Mouse (Mus musculus) embryonic facial prominence, embryonic 14.5 days (tissue): ENCODE results near the gene Tmem11. TPM values are rescaled to one million over a fixed set of nuclear protein-coding genes. Genes with fewer than 3 reads are reported as not detected.

Source experiments
- ATAC-seq: fragments of 200-750 bp; cut with Nextera tagmentation; 2 replicates; pipeline ENCODE4 v1.8.0; 2017; ENCODE audit warnings: low read depth, moderate number of reproducible peaks, moderate TSS enrichment
- DNase-seq: peaks from one replicate; pipeline ENCODE4 v3.0.0-alpha.2; 2015; ENCODE audit warnings: low spot score
- H3K27ac ChIP-seq: fragments of 300-500 bp; sonication (generic); replicated peaks from 2 replicates; pipeline ENCODE4 v1.5.1; 2014; ENCODE audit warnings: low read depth, mild to moderate bottlenecking, low read length, moderate library complexity
- H3K27me3 ChIP-seq: fragments of 300-500 bp; sonication (generic); replicated peaks from 2 replicates; pipeline ENCODE4 v1.6.1; 2014; ENCODE audit warnings: low read length; ENCODE audit not compliant: control insufficient read depth, insufficient read depth
- H3K36me3 ChIP-seq: fragments of 300-500 bp; sonication (generic); 2 replicates; pipeline ENCODE4 v1.6.1; 2014; ENCODE audit warnings: low read length, mixed read lengths; ENCODE audit not compliant: control insufficient read depth, insufficient read depth
- H3K4me1 ChIP-seq: fragments of 300-500 bp; sonication (generic); 2 replicates; pipeline ENCODE4 v1.6.1; 2014; ENCODE audit warnings: antibody characterized with exemption, low read length; ENCODE audit not compliant: control insufficient read depth, insufficient read depth
- H3K4me2 ChIP-seq: fragments of 300-500 bp; sonication (generic); 2 replicates; pipeline ENCODE4 v1.6.1; 2014; ENCODE audit warnings: low read depth, mild to moderate bottlenecking, low read length, moderate library complexity, mixed read lengths
- H3K4me3 ChIP-seq: fragments of 300-500 bp; sonication (generic); 2 replicates; pipeline ENCODE4 v1.5.1; 2014; ENCODE audit warnings: low read depth, mild to moderate bottlenecking, low read length
- H3K9ac ChIP-seq: fragments of 300-500 bp; sonication (generic); 2 replicates; pipeline ENCODE4 v1.6.1; 2014; ENCODE audit warnings: low read depth, mild to moderate bottlenecking, low read length, moderate library complexity, mixed read lengths
- H3K9me3 ChIP-seq: fragments of 300-500 bp; sonication (generic); 2 replicates; pipeline ENCODE4 v1.6.1; 2016; ENCODE audit warnings: low read length; ENCODE audit not compliant: control insufficient read depth
- WGBS: fragments of 180-500 bp; shearing (Covaris S2); extraction: QIAGEN DNeasy Blood & Tissue Kit; methylation state at CpG from one replicate; pipeline ENCODE4 v1.1.7; 2014; 5-methylcytosine and 5-hydroxymethylcytosine counted together
- polyA plus RNA-seq: library from polyadenylated mRNA; unstranded; fragments of >200 nt; fragmentation: Nextera tagmentation; extraction: Ambion mirVana; gene quantifications from 2 replicates; pipeline ENCODE4 v1.2.1, GENCODE M21; 2014

Tmem11 gene
- polyA plus RNA-seq, 1 experiment from 2014 or later, result 61.6 TPM

GRCm38 (mm10) chr11:60863196-60863595 is 15.9 kb downstream of the Tmem11 start:
- 80% methylated on average over 4 of the region's 4 CpGs for WGBS
- Histone ChIP-seq H3K9ac (no peak overlapping the region), H3K4me2 (no peak overlapping the region), H3K4me1 (no peaks in the 10 kb centered on the region), H3K4me3 (no peak overlapping the region), H3K27me3 (no peaks in the 10 kb centered on the region), H3K27ac (no peak overlapping the region), H3K36me3 (peaks cover 69% of the 10 kb centered on the region), H3K9me3 (no peaks in the 10 kb centered on the region)
- ATAC-seq (no peak), DNase-seq (no peak)

- H3K27me3 ChIP-seq, result no peaks in the 10 kb centered on the region
- no peaks in the 10 kb centered on the region for H3K4me1 ChIP-seq
- no peak overlapping the region for H3K4me2 ChIP-seq
- H3K36me3 ChIP-seq, result peaks cover 74% of the 10 kb centered on the region
- no peak overlapping the region for H3K9ac ChIP-seq
- H3K4me3 ChIP-seq, result no peak overlapping the region
- no peak overlapping the region for H3K27ac ChIP-seq
- WGBS, result 93% methylated on average over 3 of the region's 3 CpGs
- ATAC-seq (no peak), DNase-seq (no peak)
- no peaks in the 10 kb centered on the region for H3K9me3 ChIP-seq
Measured at GRCm38 (mm10) chr11:60861993-60862392, 17.1 kb downstream of the Tmem11 start.

GRCm38 (mm10) chr11:60856587-60856986 is 22.5 kb downstream of the Tmem11 start:
- H3K4me1 ChIP-seq, result no peaks in the 10 kb centered on the region
- H3K27me3 ChIP-seq, result no peaks in the 10 kb centered on the region
- whole genome bisulfite sequencing, result 67% methylated on average over 3 of the region's 3 CpGs
- no peak overlapping the region for H3K4me3 ChIP-seq
- no peak overlapping the region for H3K27ac ChIP-seq
- no peak overlapping the region for H3K4me2 ChIP-seq
- no peak overlapping the region for H3K9ac ChIP-seq
- ATAC-seq (no peak), DNase-seq (no peak)
- H3K36me3 ChIP-seq, result peaks cover 90% of the 10 kb centered on the region
- no peaks in the 10 kb centered on the region for H3K9me3 ChIP-seq

- H3K9ac ChIP-seq, result no peak overlapping the region
- DNase-seq (no peak), ATAC-seq (no peak)
- WGBS, result 89% methylated on average over 5 of the region's 5 CpGs
- H3K4me3 ChIP-seq, result no peak overlapping the region
- H3K27ac ChIP-seq, result no peak overlapping the region
- H3K4me2 ChIP-seq, result no peak overlapping the region
- H3K9me3 ChIP-seq, result no peaks in the 10 kb centered on the region
- H3K36me3 ChIP-seq, result peaks cover 21% of the 10 kb centered on the region; the same call in 1 of the 2 replicates
- H3K27me3 ChIP-seq, result no peaks in the 10 kb centered on the region
- no peaks in the 10 kb centered on the region for H3K4me1 ChIP-seq
Measured at GRCm38 (mm10) chr11:60845415-60845814, 33.7 kb downstream of the Tmem11 start.

- ATAC-seq, result no peak
- 77% methylated on average over 5 of the region's 5 CpGs for WGBS
Measured at GRCm38 (mm10) chr11:60843412-60843811, 35.7 kb downstream of the Tmem11 start.

GRCm38 (mm10) chr11:60841467-60842200 is 37.4 kb downstream of the Tmem11 start:
- Histone ChIP-seq H3K36me3 (peaks cover 10% of the 10 kb centered on the region; the same call in 1 of the 2 replicates), H3K4me2 (no peak overlapping the region), H3K27ac (no peak overlapping the region), H3K27me3 (no peaks in the 10 kb centered on the region), H3K4me3 (no peak overlapping the region), H3K4me1 (no peaks in the 10 kb centered on the region), H3K9me3 (no peaks in the 10 kb centered on the region), H3K9ac (no peak overlapping the region)
- WGBS, result 75% methylated on average over 12 of the region's 12 CpGs
- DNase-seq (no peak), ATAC-seq (no peak)

More at GRCm38 (mm10) chr11:60843412-60843811, 35.7 kb downstream of the Tmem11 start:
- Histone ChIP-seq H3K4me2 (no peak overlapping the region), H3K9me3 (no peaks in the 10 kb centered on the region), H3K4me3 (no peak overlapping the region), H3K36me3 (peaks cover 14% of the 10 kb centered on the region; the same call in 1 of the 2 replicates), H3K4me1 (no peaks in the 10 kb centered on the region), H3K9ac (no peak overlapping the region), H3K27ac (no peak overlapping the region), H3K27me3 (no peaks in the 10 kb centered on the region)
- DNase-seq, result no peak

- no peak overlapping the region for H3K27ac ChIP-seq
- H3K4me3 ChIP-seq, result no peak overlapping the region
- 94% methylated on average over 10 of the region's 10 CpGs for WGBS
- no peaks in the 10 kb centered on the region for H3K9me3 ChIP-seq
- ATAC-seq (no peak), DNase-seq (no peak)
- no peaks in the 10 kb centered on the region for H3K27me3 ChIP-seq
- 0 out of 2 replicates have a peak, but pooled peaks cover 3% of the 10 kb centered on the region for H3K36me3 ChIP-seq
- H3K4me2 ChIP-seq, result no peak overlapping the region
- no peaks in the 10 kb centered on the region for H3K4me1 ChIP-seq
- H3K9ac ChIP-seq, result no peak overlapping the region
Measured at GRCm38 (mm10) chr11:60837644-60838406, 41.2 kb downstream of the Tmem11 start.

GRCm38 (mm10) chr11:60836897-60837296 is 42.2 kb downstream of the Tmem11 start:
- Histone ChIP-seq H3K27ac (no peak overlapping the region), H3K27me3 (no peaks in the 10 kb centered on the region), H3K9me3 (no peaks in the 10 kb centered on the region), H3K4me3 (no peak overlapping the region), H3K36me3 (0 out of 2 replicates have a peak, but pooled peaks cover 3% of the 10 kb centered on the region), H3K4me2 (no peak overlapping the region), H3K4me1 (no peaks in the 10 kb centered on the region), H3K9ac (no peak overlapping the region)
- DNase-seq (no peak), ATAC-seq (no peak)
- 93% methylated on average over 6 of the region's 6 CpGs for WGBS
